Mouse (Mus musculus) large intestine, adult 2 months (tissue): ENCODE results near the gene Drd3. TPM values are rescaled to one million over a fixed set of nuclear protein-coding genes. Genes with fewer than 3 reads are reported as not detected.

Experiments used
- DNase-seq: peaks from one replicate; pipeline ENCODE4 v3.0.0-alpha.2; 2012; ENCODE audit warnings: low read depth, low spot score
- WGBS: fragments of 180-500 bp; shearing (Covaris S2); methylation state at CpG from one replicate; pipeline ENCODE4 v1.1.7; 2018; 5-methylcytosine and 5-hydroxymethylcytosine counted together
- polyA plus RNA-seq: library from polyadenylated mRNA; depleted of rRNA; stranded (reverse); fragments of >200 nt; gene quantifications from 2 replicates; pipeline ENCODE4 v1.2.3, GENCODE M21; 2012; rRNA removed

Gene Drd3
- 0.05 and 0.10 TPM in 2 replicates for polyA plus RNA-seq

GRCm38 (mm10) chr16:43753751-43754150 lies at the start of gene Drd3:
TSS of gene Drd3 (plus strand) at chr16:43754026.
- no peak for DNase-seq
- WGBS = 11% methylated on average over 7 of the region's 7 CpGs

- no peak for DNase-seq
- WGBS = 39% methylated on average over 13 of the region's 13 CpGs
Measured at GRCm38 (mm10) chr16:43708335-43709061, 45.3 kb upstream of the Drd3 start.

GRCm38 (mm10) chr16:43709062-43709413 lies 44.8 kb upstream of the Drd3 start:
- 68% methylated on average over 15 of the region's 15 CpGs for WGBS
- no peak for DNase-seq

GRCm38 (mm10) chr16:43709432-43710133 lies 44.2 kb upstream of the Drd3 start:
- 67% methylated on average over 9 of the region's 9 CpGs for WGBS
- no peak for DNase-seq

GRCm38 (mm10) chr16:43710134-43710475 lies 43.7 kb upstream of the Drd3 start:
- DNase-seq = no peak

GRCm38 (mm10) chr16:43710651-43711050 lies 43.2 kb upstream of the Drd3 start:
- WGBS = 71% methylated on average over 11 of the region's 11 CpGs
- DNase-seq = no peak

More at GRCm38 (mm10) chr16:43710134-43710475, 43.7 kb upstream of the Drd3 start:
- 62% methylated on average over 6 of the region's 6 CpGs for WGBS

GRCm38 (mm10) chr16:43711361-43711760 lies 42.5 kb upstream of the Drd3 start:
- 89% methylated on average over 7 of the region's 7 CpGs for WGBS
- no peak for DNase-seq

GRCm38 (mm10) chr16:43724444-43724843 lies 29.4 kb upstream of the Drd3 start:
- 71% methylated on average over 3 of the region's 3 CpGs for WGBS

GRCm38 (mm10) chr16:43729506-43730221 lies 24.2 kb upstream of the Drd3 start:
- WGBS = 84% methylated on average over 8 of the region's 8 CpGs
- no peak for DNase-seq

More at GRCm38 (mm10) chr16:43724444-43724843, 29.4 kb upstream of the Drd3 start:
- no peak for DNase-seq

- DNase-seq = no peak
- 72% methylated on average over 4 of the region's 4 CpGs for WGBS
Measured at GRCm38 (mm10) chr16:43730281-43730680, 23.5 kb upstream of the Drd3 start.

- DNase-seq = no peak
- 92% methylated on average over 10 of the region's 10 CpGs for WGBS
Measured at GRCm38 (mm10) chr16:43732496-43732895, 21.3 kb upstream of the Drd3 start.

- no peak for DNase-seq
- 81% methylated on average over 5 of the region's 5 CpGs for whole genome bisulfite sequencing
Measured at GRCm38 (mm10) chr16:43732900-43733299, 20.9 kb upstream of the Drd3 start.

- no peak for DNase-seq
- 57% methylated on average over 4 of the region's 4 CpGs for WGBS
Measured at GRCm38 (mm10) chr16:43737933-43738332, 15.9 kb upstream of the Drd3 start.

GRCm38 (mm10) chr16:43740936-43741335 lies 12.9 kb upstream of the Drd3 start:
- no peak for DNase-seq
- 78% methylated on average over 2 of the region's 2 CpGs for WGBS

GRCm38 (mm10) chr16:43748424-43748823 lies 5.4 kb upstream of the Drd3 start:
- DNase-seq = no peak
- 82% methylated on average over 2 of the region's 2 CpGs for WGBS

- WGBS = 77% methylated on average over 8 of the region's 8 CpGs
Measured at GRCm38 (mm10) chr16:43752900-43753299, 926 bp upstream of the Drd3 start.

GRCm38 (mm10) chr16:43772358-43772757 lies 18.5 kb downstream of the Drd3 start:
- DNase-seq = no peak
- WGBS = 72% methylated on average over 3 of the region's 3 CpGs

More at GRCm38 (mm10) chr16:43752900-43753299, 926 bp upstream of the Drd3 start:
- DNase-seq = no peak

GRCm38 (mm10) chr16:43772766-43773165 lies 18.9 kb downstream of the Drd3 start:
- 93% methylated on average over 1 of the region's 1 CpGs for WGBS
- no peak for DNase-seq

- 90% methylated on average over 4 of the region's 4 CpGs for WGBS
- DNase-seq = no peak
Measured at GRCm38 (mm10) chr16:43773506-43773905, 19.7 kb downstream of the Drd3 start.

GRCm38 (mm10) chr16:43776886-43777285 lies 23.1 kb downstream of the Drd3 start:
- WGBS = 83% methylated on average over 3 of the region's 3 CpGs
- DNase-seq = no peak
